Mouse (Mus musculus) kidney, adult 2 months (tissue): ENCODE data around the gene Serpinb6b. TPM values are rescaled to one million over a fixed set of nuclear protein-coding genes. Genes with fewer than 3 reads are reported as not detected.

ENCODE experiments used
- DNase-seq: peaks from one replicate; pipeline ENCODE4 v3.0.0; 2021
- H3K27ac ChIP-seq: fragments of 200-500 bp; 2 replicates; pipeline ENCODE4 v1.5.1; 2012; ENCODE audit warnings: low read depth, low read length, control low read depth, inconsistent platforms; ENCODE audit not compliant: insufficient read depth
- H3K27me3 ChIP-seq: fragments of 200-500 bp; replicated peaks from 2 replicates; pipeline ENCODE4 v1.6.1; 2012; ENCODE audit warnings: mild to moderate bottlenecking, moderate library complexity, low read length, inconsistent platforms; ENCODE audit not compliant: control insufficient read depth, insufficient read depth
- H3K36me3 ChIP-seq: fragments of 200-500 bp; 2 replicates; pipeline ENCODE4 v1.6.1; 2012; ENCODE audit warnings: mild to moderate bottlenecking, moderate library complexity, low read length, inconsistent platforms; ENCODE audit not compliant: control insufficient read depth, insufficient read depth
- H3K4me1 ChIP-seq: fragments of 200-500 bp; 2 replicates; pipeline ENCODE4 v1.6.1; 2011; ENCODE audit warnings: low read length; ENCODE audit not compliant: control insufficient read depth, insufficient read depth
- H3K4me3 ChIP-seq: fragments of 200-500 bp; 2 replicates; pipeline ENCODE4 v1.5.1; 2011; ENCODE audit warnings: mild to moderate bottlenecking, low read depth, low read length, control low read depth; ENCODE audit not compliant: insufficient read depth
- CTCF ChIP-seq: fragments of 200-500 bp; conservative IDR thresholded peaks from 2 replicates; pipeline ENCODE4 v1.5.1; 2011; ENCODE audit warnings: low read depth, mild to moderate bottlenecking, control low read depth, low read length, moderate library complexity, mixed read lengths; ENCODE audit not compliant: insufficient read depth, insufficient read length
- POLR2A ChIP-seq: fragments of 200-500 bp; IDR thresholded peaks from one replicate; pipeline ENCODE4 v1.6.1; 2011; ENCODE audit warnings: low read depth, low read length, control low read depth
- WGBS: fragments of 180-500 bp; shearing (Covaris S2); methylation state at CpG from one replicate; pipeline ENCODE4 v1.1.7; 2018; 5-methylcytosine and 5-hydroxymethylcytosine counted together
- polyA plus RNA-seq: library from polyadenylated mRNA; depleted of rRNA; stranded (reverse); fragments of >200 nt; gene quantifications from 2 replicates; pipeline ENCODE4 v1.2.3, GENCODE M21; 2012

Serpinb6b gene
- polyA plus RNA-seq, 1 experiment = 7.1 TPM

DNA sequence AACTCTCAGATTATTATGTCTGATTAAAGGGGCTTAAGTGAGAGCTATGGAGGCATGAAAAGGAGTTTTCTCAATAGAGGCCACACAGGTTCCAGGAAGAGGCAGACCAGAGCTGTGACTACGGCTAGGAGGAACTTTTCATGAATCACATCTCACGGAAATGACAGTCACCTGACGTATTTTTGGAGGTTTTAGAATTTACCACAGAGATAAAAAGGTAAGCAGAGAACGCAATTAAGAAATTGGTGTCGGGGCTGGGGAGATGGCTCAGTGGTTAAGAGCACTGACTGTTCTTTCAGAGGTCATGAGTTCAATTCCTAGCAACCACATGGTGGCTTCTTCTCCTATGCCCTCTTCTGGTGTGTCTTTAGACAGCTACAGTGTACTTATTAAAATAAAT lies 36.3 kb downstream of the Serpinb6b start:
- H3K4me3 ChIP-seq = no peak overlapping the region
- no peak overlapping the region for H3K27ac ChIP-seq
- no peak for TF ChIP-seq POLR2A
- TF ChIP-seq CTCF = no peak
- no peak for DNase-seq
- no peaks in the 10 kb centered on the region for H3K4me1 ChIP-seq
- H3K27me3 ChIP-seq = no peaks in the 10 kb centered on the region
- 89% methylated on average over 5 of the region's 5 CpGs for WGBS
- H3K36me3 ChIP-seq = no peaks in the 10 kb centered on the region

DNA sequence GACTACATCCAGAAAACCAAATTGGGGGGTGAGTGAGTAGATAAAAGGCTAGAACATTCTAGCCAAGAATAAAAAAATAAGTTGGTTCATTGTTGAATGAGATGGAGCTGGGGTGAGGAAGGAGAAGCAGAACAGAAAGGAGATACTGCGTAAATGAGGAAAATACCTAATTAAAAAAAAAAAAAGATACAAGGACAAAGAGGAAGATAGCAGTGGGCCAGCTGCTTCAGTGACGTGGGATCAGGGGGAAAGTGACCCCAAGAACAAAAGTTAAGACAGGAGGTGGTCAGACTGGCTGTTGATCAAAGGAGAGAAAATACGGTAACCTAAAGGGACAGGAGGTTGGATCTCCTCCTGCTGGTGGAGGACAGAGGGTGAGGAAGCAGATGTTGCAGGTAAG lies 37.9 kb downstream of the Serpinb6b start, which contains the start of gene Serpinb9:
Gene Serpinb9, plus strand, starts transcription at position 301 of the 400 bp plus-strand sequence.
- no peaks in the 10 kb centered on the region for H3K4me1 ChIP-seq
- no peak for DNase-seq
- peak within 1 kb of the TSS; percentile 58 for H3K4me3 ChIP-seq
- no peaks in the 10 kb centered on the region for H3K27me3 ChIP-seq
- H3K27ac ChIP-seq = peak within 1 kb of the TSS; percentile 89
- no peaks in the 10 kb centered on the region for H3K36me3 ChIP-seq
- WGBS = 97% methylated on average over 3 of the region's 3 CpGs
- TF ChIP-seq POLR2A = no peak
- no peak for TF ChIP-seq CTCF

DNA sequence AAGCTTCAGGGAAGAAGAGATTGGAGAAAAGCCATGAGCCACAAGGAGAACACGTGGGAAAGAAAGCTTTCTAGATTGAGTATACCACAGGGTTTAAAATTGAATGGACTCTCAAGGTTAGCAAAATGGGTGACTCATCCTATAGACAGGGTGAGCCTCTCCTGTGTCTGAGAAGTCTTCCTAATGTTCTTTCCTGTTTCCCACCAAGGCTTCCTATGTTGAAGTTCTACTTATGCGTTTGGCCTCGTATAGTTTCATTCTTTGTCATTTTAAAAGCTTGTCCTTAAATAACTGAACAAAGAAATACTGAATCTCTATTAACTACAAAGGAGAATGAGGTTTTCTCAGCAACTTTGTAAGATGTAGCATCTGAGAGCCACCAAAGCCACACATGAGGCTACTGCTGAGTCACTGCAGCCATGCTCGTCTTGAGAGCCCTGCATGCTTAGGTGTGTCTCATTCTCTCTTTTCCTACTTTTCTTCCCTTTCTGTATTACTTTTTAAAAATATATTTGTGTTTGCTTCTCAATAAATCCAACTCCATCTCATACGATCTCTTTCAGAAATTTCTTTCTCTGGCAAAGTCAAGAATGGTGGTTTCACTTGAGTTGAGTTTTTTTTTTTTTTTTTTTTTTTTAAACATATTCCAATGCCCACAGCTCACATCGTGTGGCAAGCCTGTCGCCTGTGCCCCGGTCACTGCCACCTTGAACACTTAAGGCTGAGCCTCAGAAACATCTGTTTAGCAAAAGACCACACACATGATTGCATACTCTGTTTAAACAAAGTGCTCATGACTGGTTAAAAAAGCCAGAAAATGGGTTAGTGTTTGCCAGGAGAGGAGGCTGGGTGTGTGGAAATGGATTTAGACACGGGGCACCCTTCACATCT lies 38.8 kb downstream of the Serpinb6b start:
- WGBS = 47% methylated on average over 9 of the region's 9 CpGs
- no peaks in the 10 kb centered on the region for H3K36me3 ChIP-seq
- H3K4me1 ChIP-seq = no peaks in the 10 kb centered on the region
- TF ChIP-seq POLR2A (no peak), CTCF (no peak)
- H3K27me3 ChIP-seq = no peaks in the 10 kb centered on the region
- H3K4me3 ChIP-seq = peak overlapping the region; percentile 58
- DNase-seq = no peak
- peak overlapping the region; percentile 89 for H3K27ac ChIP-seq

DNA sequence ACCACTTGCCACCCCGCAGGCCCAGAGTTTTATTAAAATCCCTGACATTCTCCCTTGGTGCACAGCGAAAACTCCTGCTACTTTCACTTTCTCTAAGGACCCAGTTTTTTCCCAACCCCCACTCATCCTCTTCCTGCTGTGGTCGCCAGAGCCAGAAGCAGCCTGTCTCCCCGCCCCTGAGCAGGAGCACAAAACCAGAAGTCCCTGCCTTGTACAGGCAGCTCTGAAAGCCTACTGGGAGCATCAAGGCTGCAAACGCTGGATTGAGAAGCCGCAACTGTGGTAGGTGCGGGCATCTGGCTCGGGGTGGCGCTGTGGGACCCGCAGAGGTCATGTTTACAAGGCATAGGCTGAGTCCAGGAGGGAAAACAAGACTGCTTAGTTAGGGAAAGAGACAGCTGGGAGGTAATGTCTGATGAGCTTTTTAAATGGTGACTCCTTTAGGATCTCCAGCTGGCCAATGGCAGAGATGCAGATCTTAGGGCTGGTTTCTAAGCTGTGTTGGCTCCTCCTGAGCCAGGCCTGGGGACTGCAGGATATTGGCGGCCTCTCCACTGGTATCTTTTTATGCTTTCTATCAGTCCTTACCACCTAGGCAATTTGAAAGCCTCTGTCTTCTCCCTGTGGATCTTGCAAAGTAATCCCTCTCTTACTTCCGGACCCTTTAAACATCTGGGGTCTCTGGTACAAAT lies 39.6 kb downstream of the Serpinb6b start:
- Histone ChIP-seq H3K36me3 (no peaks in the 10 kb centered on the region), H3K27me3 (no peaks in the 10 kb centered on the region), H3K27ac (peak overlapping the region; percentile 89), H3K4me3 (peak overlapping the region; percentile 58), H3K4me1 (no peaks in the 10 kb centered on the region)
- peak; percentile 93 for DNase-seq
- WGBS = 9% methylated on average over 12 of the region's 12 CpGs
- no peak for TF ChIP-seq POLR2A
- TF ChIP-seq CTCF = peak; percentile 68

DNA sequence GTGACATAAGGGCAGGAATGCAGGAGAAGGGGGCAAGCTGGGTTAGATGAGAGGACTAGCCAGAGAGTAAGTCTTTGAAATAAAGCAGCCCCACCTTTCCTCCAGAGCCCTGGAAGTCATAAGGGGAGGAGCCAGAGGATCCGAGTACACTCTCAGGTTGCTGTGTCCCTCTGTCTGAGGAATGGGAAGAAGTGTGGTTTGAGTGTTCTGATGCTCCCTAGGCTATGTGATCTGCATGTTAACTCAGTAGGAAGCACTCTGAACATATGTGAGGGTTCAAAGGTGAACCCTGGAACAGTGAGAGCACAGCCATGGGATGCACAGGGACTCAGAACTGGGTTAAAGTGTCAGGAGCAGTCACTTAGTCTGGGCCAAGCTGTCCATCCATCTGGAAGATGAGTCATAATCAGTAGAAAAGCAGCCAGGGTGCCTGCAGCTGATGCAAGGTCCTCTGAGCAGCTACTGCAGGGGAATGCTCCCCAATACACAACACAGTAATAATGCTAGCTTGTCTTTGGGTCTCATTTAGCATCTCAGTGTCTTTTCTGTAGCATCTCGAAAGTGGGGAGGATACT lies 40.6 kb downstream of the Serpinb6b start:
- H3K36me3 ChIP-seq = no peaks in the 10 kb centered on the region

DNA sequence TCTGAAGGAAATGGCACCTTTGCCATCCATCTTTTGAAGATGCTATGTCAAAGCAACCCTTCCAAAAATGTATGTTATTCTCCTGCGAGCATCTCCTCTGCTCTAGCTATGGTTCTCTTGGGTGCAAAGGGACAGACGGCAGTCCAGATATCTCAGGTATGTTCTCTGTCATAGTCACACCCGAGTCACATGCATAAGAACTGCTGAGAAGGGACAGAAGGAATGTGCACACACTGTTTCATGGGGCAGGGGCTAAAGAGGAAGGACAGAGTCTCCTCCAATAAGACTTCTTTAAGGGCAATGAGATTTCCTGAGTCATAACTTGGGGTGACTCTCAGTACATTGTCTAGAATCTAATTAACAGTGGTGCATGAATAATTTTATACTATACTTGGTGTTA lies 41.5 kb downstream of the Serpinb6b start:
- no peak for DNase-seq
- WGBS = 91% methylated on average over 3 of the region's 3 CpGs
- no peaks in the 10 kb centered on the region for H3K27me3 ChIP-seq
- H3K4me1 ChIP-seq = no peaks in the 10 kb centered on the region
- H3K4me3 ChIP-seq = no peak overlapping the region
- no peak overlapping the region for H3K27ac ChIP-seq
- TF ChIP-seq CTCF = no peak
- no peak for TF ChIP-seq POLR2A
- no peaks in the 10 kb centered on the region for H3K36me3 ChIP-seq

More for the DNA sequence above, 40.6 kb downstream of the Serpinb6b start:
- H3K27ac ChIP-seq = peak overlapping the region; percentile 65
- no peak for TF ChIP-seq POLR2A
- no peak for TF ChIP-seq CTCF
- H3K4me3 ChIP-seq = peak overlapping the region; percentile 21; the same call in 1 of the 2 replicates
- H3K4me1 ChIP-seq = no peaks in the 10 kb centered on the region
- WGBS = 67% methylated on average over 2 of the region's 2 CpGs
- peak; percentile 15 for DNase-seq
- H3K27me3 ChIP-seq = no peaks in the 10 kb centered on the region

DNA sequence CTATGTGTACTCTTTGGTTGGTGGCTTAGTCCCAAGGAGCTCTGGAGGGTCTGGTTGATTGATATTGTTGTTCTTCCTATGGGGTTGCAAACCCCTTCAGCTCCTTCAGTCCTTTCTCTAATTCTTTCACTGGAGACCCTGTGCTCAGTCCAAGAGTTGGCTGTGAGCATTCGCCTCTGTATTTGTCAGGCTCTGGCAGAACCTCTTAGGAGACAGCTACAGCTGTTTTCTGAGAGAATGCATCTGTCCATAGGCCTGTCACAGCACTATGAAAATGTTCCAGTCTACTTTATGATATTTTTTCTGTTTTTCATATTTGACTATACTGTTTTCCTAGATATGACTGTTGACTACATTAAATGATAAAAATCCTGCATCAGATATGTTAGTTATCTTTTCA lies 47.4 kb downstream of the Serpinb6b start:
- no peak for DNase-seq
- no peak overlapping the region for H3K27ac ChIP-seq

More for the DNA sequence above, 47.4 kb downstream of the Serpinb6b start:
- no peaks in the 10 kb centered on the region for H3K27me3 ChIP-seq
- no peaks in the 10 kb centered on the region; the same call in 1 of the 2 replicates for H3K36me3 ChIP-seq
- H3K4me3 ChIP-seq = no peak overlapping the region
- WGBS = 83% methylated on average over 1 of the region's 1 CpGs
- H3K4me1 ChIP-seq = no peaks in the 10 kb centered on the region
- TF ChIP-seq CTCF (no peak), POLR2A (no peak)
